Mouse (Mus musculus): ENCODE data around the gene Gm3542. TPM values are rescaled to one million over a fixed set of nuclear protein-coding genes. Genes with fewer than 3 reads are reported as not detected.
"Not testable (repeated sequence)": the region's sequence is repeated elsewhere in the genome, so short reads cannot be mapped to it uniquely, and the experiment has no call there.

The Gm3542 gene
- not detected for total RNA-seq (2021)
- long read RNA-seq, experiment 1 = 0 reads
- long read RNA-seq, experiment 2 = 0 reads

DNA sequence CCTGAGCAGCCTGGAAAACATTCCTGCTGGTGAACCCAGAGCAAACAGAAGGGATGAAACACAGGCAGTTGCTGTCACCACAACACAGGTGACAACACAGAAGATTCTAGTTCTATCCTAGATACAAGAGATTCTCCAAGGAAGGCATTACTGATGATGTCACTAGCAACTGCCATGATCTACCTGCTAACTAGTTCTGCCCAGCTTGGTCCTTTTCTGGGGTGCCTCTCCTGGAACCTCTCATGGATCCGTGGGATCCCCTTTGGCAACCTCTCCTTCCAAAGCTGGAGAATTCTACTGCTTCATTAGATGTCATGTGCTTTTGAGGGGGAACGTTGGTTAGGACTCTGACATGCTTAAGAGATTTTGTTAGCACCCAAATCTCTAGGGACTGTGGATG is at the start of gene Gm3542:
Gm3542 (minus strand) TSS at position 101 of the 400 bp plus-strand sequence.
- H3K27ac ChIP-seq; DNase-seq; H3K4me3 ChIP-seq; intact Hi-C loops (cut with DNase I): not testable (repeated sequence)

Other genes starting within 250 kb of the Gm3542 start
- not detected for gene Gm8279, start 203.4 kb downstream of the Gm3542 start, total RNA-seq (2021)
- not detected for gene Gm3317, start 170.4 kb downstream of the Gm3542 start, total RNA-seq (2021)
- not detected for gene Gm8271, start 149.1 kb downstream of the Gm3542 start, total RNA-seq (2021)
- gene Gm3526, start 74.3 kb downstream of the Gm3542 start, total RNA-seq (2021) = not detected
- gene Gm3500, start 54.1 kb upstream of the Gm3542 start, total RNA-seq (2021) = not detected
- not detected for gene Gm3194, start 120.5 kb upstream of the Gm3542 start, total RNA-seq (2021)
- gene Gm8246, start 142.9 kb upstream of the Gm3542 start, total RNA-seq (2021) = not detected
- not detected for gene Gm3187, start 149.3 kb upstream of the Gm3542 start, total RNA-seq (2021)
- under 1 TPM; 0.20 to 0.42 TPM for gene Gm3488, start 166.7 kb upstream of the Gm3542 start, total RNA-seq (2021)
- gene Gm3532, start 203.6 kb upstream of the Gm3542 start, total RNA-seq (2021) = not detected

Data from gastrocnemius, adult 2 months (tissue).